Mouse (Mus musculus) urinary bladder, postnatal 4 days (tissue): Measurements from ENCODE around the gene Sufu.

Source experiments
- DNase-seq, 2 experiments: peaks; one replicate each; pipeline ENCODE4 v3.0.0; 2021 to 2022; ENCODE audit warnings: low spot score in 2 of 2

Gene Sufu

GRCm38 (mm10) chr19:46499836-46500580 lies 103.3 kb downstream of the Sufu start:
- peak; percentile 94 to 98 for DNase-seq

DNA sequence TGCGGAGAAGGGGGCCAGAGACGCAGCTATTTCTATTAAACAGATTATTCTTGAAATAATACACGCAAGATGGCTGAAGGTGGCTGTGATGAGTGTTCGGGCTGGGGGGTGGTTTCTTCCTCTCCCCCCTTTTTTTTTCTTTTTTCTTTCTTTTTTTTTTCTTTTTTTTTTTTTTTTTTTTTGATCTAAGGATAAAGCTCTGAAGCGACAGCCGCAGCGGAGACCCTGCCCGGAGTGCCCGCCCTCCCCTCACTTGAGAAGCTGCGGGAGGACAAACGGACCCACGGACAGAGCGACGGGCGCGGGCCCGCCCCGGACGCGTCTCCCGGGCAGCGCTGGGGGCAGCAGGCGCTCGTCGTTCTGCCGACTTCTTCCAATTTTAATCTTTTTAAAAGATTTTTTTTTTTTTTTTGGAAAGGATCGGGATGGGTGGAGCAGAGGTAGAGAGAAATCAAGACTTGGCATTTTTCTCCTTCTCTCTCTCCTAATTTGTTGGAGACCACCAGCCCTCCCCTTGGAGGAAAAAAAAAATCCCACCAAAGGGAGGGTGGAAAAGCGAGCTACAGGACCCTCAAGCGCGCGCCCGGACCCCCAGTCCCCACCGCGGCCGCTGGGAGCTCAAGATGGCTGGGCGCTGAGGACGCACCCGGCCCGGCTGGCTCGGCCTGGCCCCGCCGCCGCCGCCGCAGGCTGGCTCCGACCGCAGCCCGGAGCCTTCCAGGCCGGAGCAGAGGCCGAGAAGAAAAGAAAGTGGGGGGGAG lies 104.1 kb downstream of the Sufu start:
- no peak for DNase-seq

GRCm38 (mm10) chr19:46501401-46502068 lies 104.8 kb downstream of the Sufu start, which contains the start of gene Trim8:
TSS of gene Trim8 (plus strand) at chr19:46501702.
- DNase-seq, result peak; percentile 83 to 84

GRCm38 (mm10) chr19:46502069-46502455 lies 105.4 kb downstream of the Sufu start:
- DNase-seq, result peak in 1 of 2 experiments; percentile 70

GRCm38 (mm10) chr19:46502471-46503166 lies 105.9 kb downstream of the Sufu start:
- DNase-seq, result peak; percentile 79 to 83

- peak; percentile 81 for DNase-seq
Measured at GRCm38 (mm10) chr19:46503351-46504084, 106.8 kb downstream of the Sufu start.

GRCm38 (mm10) chr19:46504085-46504552 lies 107.4 kb downstream of the Sufu start:
- peak in 1 of 2 experiments; percentile 66 for DNase-seq

DNA sequence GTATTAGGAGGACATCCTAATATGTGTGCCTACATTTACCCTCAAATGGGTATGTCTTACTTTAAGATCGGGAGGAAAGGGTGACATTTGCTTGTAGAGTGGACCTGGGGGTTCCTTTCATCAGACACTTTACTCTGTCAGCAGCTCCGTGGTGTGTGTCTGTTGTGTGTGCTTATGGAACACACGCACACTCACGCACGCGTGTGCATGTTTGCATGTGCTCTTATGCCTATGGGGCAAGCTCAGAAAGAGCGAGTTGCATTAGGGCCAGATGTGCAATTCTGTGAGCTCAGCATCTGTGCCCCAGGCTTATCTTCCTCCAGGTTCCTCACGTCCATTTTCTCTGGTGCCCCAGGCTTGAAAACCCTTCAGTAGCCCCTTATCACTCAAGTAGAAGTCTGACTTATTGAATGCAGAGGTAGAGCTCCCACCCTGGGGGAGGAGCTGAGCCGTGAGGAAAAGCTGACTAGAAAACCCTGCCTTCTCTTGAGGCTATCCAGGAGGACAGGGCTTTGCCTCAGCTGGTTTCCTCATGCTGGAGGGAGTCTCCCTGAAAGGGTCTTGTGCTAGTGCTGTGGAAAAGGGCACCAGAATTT lies 108.2 kb downstream of the Sufu start:
- no peak for DNase-seq

GRCm38 (mm10) chr19:46505646-46506371 lies 109.1 kb downstream of the Sufu start:
- no peak for DNase-seq

DNA sequence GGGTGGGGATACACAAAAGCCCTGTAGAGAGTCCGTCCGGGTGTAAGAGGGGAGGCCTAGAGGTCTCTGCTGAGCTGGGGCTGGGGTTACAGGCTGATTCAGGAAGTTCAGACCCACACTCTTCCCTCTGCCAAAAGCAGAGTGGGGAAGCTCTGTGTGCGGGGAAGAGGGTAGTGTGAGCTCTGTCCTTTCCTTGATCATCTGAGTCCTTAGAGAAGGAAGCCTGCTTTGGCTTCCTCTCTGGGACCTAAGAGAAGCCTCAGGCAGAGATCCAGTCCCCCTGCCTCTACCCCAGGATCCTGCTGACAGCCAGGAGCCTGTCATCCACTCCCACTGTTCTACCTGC lies 109.6 kb downstream of the Sufu start:
- DNase-seq, result no peak

GRCm38 (mm10) chr19:46507181-46507581 lies 110.5 kb downstream of the Sufu start:
- no peak for DNase-seq

DNA sequence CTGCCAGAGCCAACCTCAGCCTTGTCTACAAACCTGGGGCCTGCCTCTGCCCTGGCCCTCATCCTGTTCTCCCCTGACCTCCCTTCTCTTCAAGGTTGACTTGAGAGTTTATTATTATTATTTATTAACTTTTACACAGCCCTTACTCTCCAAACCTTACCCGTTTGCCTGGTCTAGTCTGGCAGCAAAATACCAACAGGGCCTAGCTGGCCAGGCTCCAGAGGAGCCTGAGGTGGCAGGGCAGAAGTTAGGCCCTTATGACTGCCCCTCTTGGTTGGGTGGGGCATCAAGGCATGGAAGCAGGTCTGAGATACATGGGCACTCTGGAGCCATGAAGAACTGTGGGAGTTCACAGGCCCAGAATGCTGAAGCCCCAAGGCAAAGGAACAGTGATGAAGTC lies 111.1 kb downstream of the Sufu start:
- DNase-seq, result no peak

DNA sequence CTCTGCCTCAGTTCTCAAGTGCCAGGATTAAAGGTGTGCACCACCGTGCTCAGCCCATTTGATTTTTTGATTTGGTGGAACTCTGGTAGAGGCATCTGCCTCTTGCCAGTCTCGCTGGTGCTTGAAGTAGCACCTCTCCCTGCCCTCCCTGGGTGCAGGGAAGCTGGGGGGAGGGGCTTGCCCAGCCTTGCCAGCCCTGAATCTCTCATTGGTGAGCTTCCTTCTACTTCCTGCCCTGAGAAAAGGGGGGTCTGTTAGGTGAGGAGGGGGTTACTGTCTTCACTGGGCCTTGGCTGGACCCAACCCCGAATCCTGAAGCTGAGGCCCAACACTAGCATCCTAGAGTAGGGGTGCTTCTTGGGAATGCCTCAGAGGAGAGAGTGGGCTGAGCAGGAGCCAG lies 112.0 kb downstream of the Sufu start:
- no peak for DNase-seq

GRCm38 (mm10) chr19:46509202-46509601 lies 112.5 kb downstream of the Sufu start:
- DNase-seq, result no peak

DNA sequence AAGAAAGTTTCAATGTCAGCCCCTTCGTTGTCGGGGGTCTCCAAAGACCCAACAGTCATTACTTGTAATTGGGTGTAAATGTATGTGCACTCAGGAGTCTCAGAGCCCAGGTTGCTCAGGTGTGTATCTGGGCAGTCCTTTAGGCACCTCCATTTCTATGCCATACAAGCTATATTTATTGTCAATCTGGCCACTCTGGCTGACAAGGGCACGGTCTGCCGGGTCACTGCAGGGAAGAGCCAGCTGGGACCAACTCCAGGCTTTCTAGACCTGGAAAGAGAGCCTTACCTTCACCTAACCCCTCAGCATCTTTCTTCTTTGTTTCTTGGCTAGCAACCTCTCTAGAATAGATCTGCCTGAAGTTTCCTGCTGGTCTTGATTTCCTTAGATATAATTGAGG lies 113.0 kb downstream of the Sufu start:
- DNase-seq, result no peak

GRCm38 (mm10) chr19:46510401-46510800 lies 113.7 kb downstream of the Sufu start:
- DNase-seq, result no peak

- DNase-seq, result no peak
Measured at GRCm38 (mm10) chr19:46510824-46511223, 114.1 kb downstream of the Sufu start.

DNA sequence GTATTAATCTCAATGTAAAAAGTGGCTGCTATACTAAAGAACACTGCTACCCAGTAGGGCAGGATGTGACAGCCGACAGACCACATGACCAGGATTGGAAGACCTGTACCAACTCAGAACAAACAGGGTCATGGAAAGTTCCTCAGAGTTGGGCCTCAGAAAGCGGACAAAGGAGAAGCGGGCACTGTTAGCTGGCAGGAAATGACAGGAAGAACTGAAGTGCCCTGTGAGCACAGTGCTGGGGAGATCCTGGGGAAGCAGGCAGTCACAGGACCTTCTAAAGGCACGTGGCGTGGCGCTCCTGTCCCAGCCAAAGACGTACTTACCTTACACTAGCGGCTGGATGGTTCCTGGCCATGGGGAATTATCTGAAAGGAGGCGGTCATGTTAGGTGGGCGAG lies 114.6 kb downstream of the Sufu start:
- no peak for DNase-seq

DNA sequence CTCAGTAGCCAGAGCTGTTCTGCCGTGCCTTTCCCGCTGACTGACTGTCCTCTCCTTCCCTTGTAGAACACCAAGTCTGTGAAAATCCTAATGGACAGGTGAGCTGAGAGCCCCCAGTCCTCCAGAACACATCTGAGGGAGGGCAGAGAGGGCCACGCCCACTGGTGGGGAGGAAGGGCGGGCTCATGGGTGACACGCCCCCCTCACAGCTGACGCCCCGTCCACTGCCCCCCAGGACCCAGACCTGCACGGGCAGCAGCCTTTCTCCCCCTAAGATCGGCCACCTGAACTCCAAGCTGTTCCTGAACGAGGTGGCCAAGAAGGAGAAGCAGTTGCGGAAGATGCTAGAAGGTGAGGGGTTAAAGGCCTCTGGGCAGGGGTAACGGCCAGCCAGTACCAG lies 117.7 kb downstream of the Sufu start:
- DNase-seq, result no peak

DNA sequence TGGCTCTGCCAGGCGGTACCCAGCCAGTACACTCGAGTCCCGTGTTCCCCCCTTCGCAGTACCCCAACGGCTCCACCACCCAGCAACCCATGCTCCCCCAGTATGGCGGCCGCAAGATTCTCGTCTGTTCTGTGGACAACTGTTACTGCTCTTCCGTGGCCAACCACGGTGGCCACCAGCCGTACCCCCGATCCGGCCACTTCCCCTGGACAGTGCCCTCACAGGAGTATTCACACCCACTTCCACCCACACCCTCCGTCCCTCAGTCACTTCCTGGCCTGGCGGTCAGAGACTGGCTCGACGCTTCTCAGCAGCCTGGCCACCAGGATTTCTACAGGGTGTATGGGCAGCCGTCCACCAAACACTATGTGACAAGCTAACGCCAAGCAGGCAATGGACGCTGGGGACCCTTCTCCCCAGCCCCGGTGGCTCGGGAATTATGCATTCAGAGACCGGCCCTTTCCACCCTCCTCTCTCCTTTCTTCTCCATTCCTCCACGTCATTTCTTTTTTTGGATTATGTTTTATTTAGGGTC lies 118.7 kb downstream of the Sufu start:
- no peak for DNase-seq
